Mouse (Mus musculus): ENCODE results near the gene Coq5.

Gene Coq5

GRCm38 (mm10) chr5:115279226-115280049 lies at the start of gene Coq5:
Coq5 (plus strand) TSS chr5:115279666.
- WGBS = 2% methylated on average over 45 of the region's 45 CpGs

- 36% methylated on average over 15 of the region's 15 CpGs for WGBS
Measured at GRCm38 (mm10) chr5:115230830-115231551, 48.5 kb upstream of the Coq5 start.

GRCm38 (mm10) chr5:115231552-115232120 lies 47.8 kb upstream of the Coq5 start:
- WGBS = 26% methylated on average over 16 of the region's 16 CpGs

- 44% methylated on average over 6 of the region's 6 CpGs for WGBS
Measured at GRCm38 (mm10) chr5:115232516-115232915, 47.0 kb upstream of the Coq5 start.

- 95% methylated on average over 14 of the region's 14 CpGs for WGBS
Measured at GRCm38 (mm10) chr5:115233031-115233780, 46.3 kb upstream of the Coq5 start.

GRCm38 (mm10) chr5:115234519-115234918 lies 44.9 kb upstream of the Coq5 start:
- WGBS = 55% methylated on average over 6 of the region's 6 CpGs

GRCm38 (mm10) chr5:115235323-115235771 lies 44.1 kb upstream of the Coq5 start:
- under 1% methylated on average over 45 of the region's 45 CpGs for WGBS

- under 1% methylated on average over 21 of the region's 21 CpGs for WGBS
Measured at GRCm38 (mm10) chr5:115235786-115236263, 43.6 kb upstream of the Coq5 start, which contains the start of gene Pop5. Pop5 (plus strand) TSS chr5:115235836.

- under 1% methylated on average over 88 of the region's 88 CpGs for WGBS
Measured at GRCm38 (mm10) chr5:115237803-115238728, 41.4 kb upstream of the Coq5 start.

GRCm38 (mm10) chr5:115238729-115239195 lies 40.7 kb upstream of the Coq5 start:
- 5% methylated on average over 11 of the region's 11 CpGs for WGBS

- 42% methylated on average over 11 of the region's 11 CpGs for WGBS
Measured at GRCm38 (mm10) chr5:115240191-115240590, 39.3 kb upstream of the Coq5 start.

- 33% methylated on average over 1 of the region's 1 CpGs for WGBS
Measured at GRCm38 (mm10) chr5:115255472-115255871, 24.0 kb upstream of the Coq5 start.

GRCm38 (mm10) chr5:115256909-115257546 lies 22.4 kb upstream of the Coq5 start:
- WGBS = 91% methylated on average over 10 of the region's 10 CpGs

- WGBS = 77% methylated on average over 6 of the region's 6 CpGs
Measured at GRCm38 (mm10) chr5:115260356-115260755, 19.1 kb upstream of the Coq5 start.

GRCm38 (mm10) chr5:115261141-115261540 lies 18.3 kb upstream of the Coq5 start:
- 74% methylated on average over 8 of the region's 8 CpGs for WGBS

- 69% methylated on average over 1 of the region's 1 CpGs for WGBS
Measured at GRCm38 (mm10) chr5:115261880-115262279, 17.6 kb upstream of the Coq5 start.

- 85% methylated on average over 14 of the region's 14 CpGs for WGBS
Measured at GRCm38 (mm10) chr5:115262502-115263291, 16.8 kb upstream of the Coq5 start.

- WGBS = 76% methylated on average over 5 of the region's 5 CpGs
Measured at GRCm38 (mm10) chr5:115266340-115266739, 13.1 kb upstream of the Coq5 start.

Data from cerebral cortex, adult 2 months (tissue).